Mouse (Mus musculus) embryonic facial prominence, embryonic 13.5 days (tissue): ENCODE data around the gene Qrich2. TPM values are rescaled to one million over a fixed set of nuclear protein-coding genes. Genes with fewer than 3 reads are reported as not detected.

Experiments used
- ATAC-seq: fragments of 200-750 bp; cut with Nextera tagmentation; 2 replicates; pipeline ENCODE4 v1.8.0; 2017; ENCODE audit warnings: low read depth; ENCODE audit not compliant: insufficient number of reproducible peaks, insufficient read depth, low FRiP score, low TSS enrichment
- H3K27ac ChIP-seq: fragments of 300-500 bp; sonication (generic); 2 replicates; pipeline ENCODE4 v1.5.1; 2015; ENCODE audit warnings: moderate library complexity, mild to moderate bottlenecking, inconsistent platforms
- H3K27me3 ChIP-seq: fragments of 300-500 bp; sonication (generic); 2 replicates; pipeline ENCODE4 v1.6.1; 2015; ENCODE audit warnings: mild to moderate bottlenecking, inconsistent platforms
- H3K36me3 ChIP-seq: fragments of 300-500 bp; sonication (generic); 2 replicates; pipeline ENCODE4 v1.6.1; 2015; ENCODE audit warnings: mild to moderate bottlenecking, inconsistent platforms
- H3K4me1 ChIP-seq: fragments of 300-500 bp; sonication (generic); 2 replicates; pipeline ENCODE4 v1.6.1; 2015; ENCODE audit warnings: inconsistent platforms
- H3K4me2 ChIP-seq: fragments of 300-500 bp; sonication (generic); 2 replicates; pipeline ENCODE4 v1.6.1; 2015; ENCODE audit warnings: moderate library complexity, mild to moderate bottlenecking, inconsistent platforms
- H3K4me3 ChIP-seq: fragments of 300-500 bp; sonication (generic); 2 replicates; pipeline ENCODE4 v1.5.1; 2015; ENCODE audit warnings: mild to moderate bottlenecking, inconsistent platforms
- H3K9ac ChIP-seq: fragments of 300-500 bp; sonication (generic); 2 replicates; pipeline ENCODE4 v1.6.1; 2015; ENCODE audit warnings: mild to moderate bottlenecking, inconsistent platforms
- H3K9me3 ChIP-seq: fragments of 300-500 bp; sonication (generic); 2 replicates; pipeline ENCODE4 v1.6.1; 2016; ENCODE audit warnings: inconsistent platforms
- WGBS: fragments of 180-500 bp; shearing (Covaris S2); methylation state at CpG from one replicate; pipeline ENCODE4 v1.1.7; 2015; ENCODE audit warnings: mixed read lengths; 5-methylcytosine and 5-hydroxymethylcytosine counted together
- polyA plus RNA-seq: library from polyadenylated mRNA; unstranded; fragments of >200 nt; fragmentation: Nextera tagmentation; extraction: Ambion mirVana; gene quantifications from 2 replicates; pipeline ENCODE4 v1.2.1, GENCODE M21; 2015

Qrich2 gene
- polyA plus RNA-seq, 1 experiment from 2014 or later, result 0.55 TPM

DNA sequence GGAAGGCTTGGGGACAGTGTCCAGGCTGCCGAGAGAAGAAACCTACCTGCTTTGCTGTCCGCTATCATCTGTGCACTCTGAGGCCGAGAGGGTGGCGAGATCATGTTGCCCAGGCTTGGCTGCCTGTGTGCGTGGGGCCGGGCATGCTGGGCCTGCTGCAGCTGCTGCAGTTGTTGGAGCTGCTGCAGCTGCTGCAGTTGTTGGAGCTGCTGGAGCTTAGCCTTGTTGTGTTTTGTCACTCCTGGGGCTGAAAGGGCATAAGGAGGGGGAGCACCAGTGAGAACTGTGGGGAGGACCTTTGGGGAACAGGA, 23.2 kb downstream of the Qrich2 start:
- Histone ChIP-seq H3K9me3 (no peaks in the 10 kb centered on the region), H3K4me2 (no peak overlapping the region), H3K36me3 (peaks cover 20% of the 10 kb centered on the region), H3K4me1 (peaks cover 9% of the 10 kb centered on the region), H3K9ac (no peak overlapping the region), H3K27ac (no peak overlapping the region), H3K4me3 (no peak overlapping the region), H3K27me3 (peaks cover 17% of the 10 kb centered on the region)
- no peak for ATAC-seq
- WGBS, result 51% methylated on average over 6 of the region's 6 CpGs

GRCm38 (mm10) chr11:116442129-116442866, 23.7 kb downstream of the Qrich2 start:
- peaks cover 12% of the 10 kb centered on the region for H3K27me3 ChIP-seq
- no peak overlapping the region for H3K27ac ChIP-seq
- H3K4me1 ChIP-seq, result peaks cover 12% of the 10 kb centered on the region
- H3K36me3 ChIP-seq, result peaks cover 25% of the 10 kb centered on the region
- no peak overlapping the region for H3K4me2 ChIP-seq
- no peaks in the 10 kb centered on the region for H3K9me3 ChIP-seq
- H3K9ac ChIP-seq, result no peak overlapping the region
- ATAC-seq, result no peak
- 75% methylated on average over 15 of the region's 15 CpGs for WGBS
- H3K4me3 ChIP-seq, result no peak overlapping the region

DNA sequence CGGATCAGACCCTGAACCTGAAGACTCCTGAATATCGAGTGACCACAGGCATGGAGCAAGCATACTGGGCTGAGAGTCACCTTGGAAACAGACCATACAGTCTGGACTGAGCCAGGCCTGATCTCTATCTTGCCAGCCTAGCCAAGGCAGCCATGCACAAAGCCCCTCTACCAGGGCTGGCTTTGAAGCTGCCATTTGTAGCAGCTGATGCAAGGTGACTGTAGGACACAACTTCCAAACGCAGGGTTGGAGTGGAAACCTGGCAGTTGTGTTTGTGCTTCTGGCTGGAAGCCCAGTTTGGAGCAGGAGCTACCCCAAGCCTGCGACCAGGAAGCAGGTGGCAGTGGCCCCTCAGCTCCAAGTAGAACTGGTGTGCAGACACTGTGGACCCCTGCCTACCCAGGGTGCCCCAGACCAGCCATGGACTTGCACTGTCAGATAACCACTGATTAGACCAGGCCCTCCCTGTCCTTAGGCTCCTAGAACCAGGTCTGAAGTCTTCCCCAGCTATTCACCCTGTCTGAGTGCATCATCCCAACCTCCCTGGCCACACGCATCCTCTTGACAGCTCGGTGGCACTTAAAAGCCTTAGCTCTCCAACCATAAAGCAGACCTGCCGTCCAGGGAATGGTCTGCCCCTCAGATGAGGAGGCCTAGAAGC, 25.5 kb downstream of the Qrich2 start:
- no peak for ATAC-seq
- Histone ChIP-seq H3K36me3 (peaks cover 34% of the 10 kb centered on the region), H3K27ac (peak overlapping the region; percentile 39), H3K9ac (no peak overlapping the region), H3K4me3 (no peak overlapping the region), H3K27me3 (no peaks in the 10 kb centered on the region), H3K4me2 (no peak overlapping the region), H3K9me3 (no peaks in the 10 kb centered on the region), H3K4me1 (peaks cover 22% of the 10 kb centered on the region)
- 84% methylated on average over 7 of the region's 7 CpGs for WGBS

DNA sequence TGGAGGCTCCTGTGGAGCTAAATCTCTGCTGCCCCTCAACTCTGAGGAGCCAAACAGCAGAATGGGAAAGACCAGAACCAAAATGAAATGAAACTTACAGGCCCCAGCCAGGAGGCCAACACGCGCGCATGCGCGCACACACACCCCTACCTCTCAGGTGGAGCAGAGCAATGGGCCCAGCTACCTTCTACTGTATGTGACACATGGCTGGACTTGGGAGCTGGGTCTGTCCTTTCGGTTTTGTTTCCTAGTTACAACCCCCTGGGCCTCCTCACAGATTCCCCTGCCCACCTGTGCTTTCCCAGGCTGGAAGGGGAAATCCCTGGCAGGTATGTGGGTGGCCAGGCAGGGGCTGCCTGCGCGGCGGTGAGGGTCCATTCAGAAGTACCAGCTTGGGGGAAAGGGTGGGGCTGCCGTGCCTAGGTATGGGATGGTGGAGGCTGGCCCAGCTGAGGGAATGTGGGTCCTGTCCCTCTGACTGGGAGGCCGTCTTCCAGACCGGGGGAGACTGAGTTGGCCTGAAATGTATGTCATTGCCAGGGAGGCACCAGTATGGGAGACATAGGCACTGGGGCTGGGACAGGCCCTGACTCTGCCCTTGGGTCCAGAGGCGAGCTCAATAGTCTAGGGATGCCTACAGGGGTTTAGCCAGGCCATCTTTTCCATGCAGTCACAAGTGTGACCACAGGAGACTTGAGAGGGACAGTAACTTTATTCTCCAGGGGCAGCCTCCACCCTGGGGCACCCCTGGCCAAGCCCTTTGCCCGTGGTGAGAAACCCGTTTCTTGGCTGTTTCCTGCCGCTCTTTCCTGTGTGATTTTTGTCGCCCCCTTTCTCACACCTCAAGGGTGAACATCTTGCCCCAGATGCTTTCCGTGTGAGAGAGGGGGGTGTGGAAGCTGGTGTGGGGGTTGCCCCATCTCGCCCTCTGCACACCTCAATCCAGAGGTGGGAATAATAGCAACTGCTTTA, 26.5 kb downstream of the Qrich2 start:
- no peaks in the 10 kb centered on the region for H3K9me3 ChIP-seq
- no peaks in the 10 kb centered on the region for H3K27me3 ChIP-seq
- WGBS, result 83% methylated on average over 19 of the region's 19 CpGs
- 0 out of 2 replicates have a peak overlapping the region, but pooled peaks have one; percentile 16 for H3K27ac ChIP-seq
- H3K4me1 ChIP-seq, result peaks cover 26% of the 10 kb centered on the region
- H3K36me3 ChIP-seq, result peaks cover 34% of the 10 kb centered on the region
- H3K4me2 ChIP-seq, result no peak overlapping the region
- H3K9ac ChIP-seq, result no peak overlapping the region
- no peak for ATAC-seq
- H3K4me3 ChIP-seq, result no peak overlapping the region

DNA sequence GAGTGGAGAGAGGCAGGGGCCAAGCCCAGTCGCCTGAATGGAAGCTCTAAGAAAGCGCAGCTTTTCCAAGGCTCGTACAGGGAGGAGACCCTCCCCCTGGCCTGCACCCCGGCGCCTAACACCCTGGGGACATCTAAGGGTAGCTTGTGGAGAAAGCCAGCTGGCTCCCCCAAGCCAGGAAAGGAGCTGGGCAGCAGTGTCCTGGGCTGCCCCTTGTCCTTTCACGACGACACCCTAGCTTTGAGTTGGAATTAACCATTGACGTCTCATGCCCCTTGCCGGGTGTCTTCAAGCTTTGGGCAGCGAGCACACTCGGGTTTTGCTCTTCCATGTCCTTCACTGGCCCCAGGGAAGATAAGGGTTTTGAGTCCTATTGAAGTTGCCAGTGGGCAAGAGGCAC, 28.5 kb downstream of the Qrich2 start:
- peak overlapping the region; percentile 61 for H3K9ac ChIP-seq
- 88% methylated on average over 11 of the region's 11 CpGs for WGBS
- H3K4me2 ChIP-seq, result no peak overlapping the region
- no peak for ATAC-seq
- H3K36me3 ChIP-seq, result peaks cover 34% of the 10 kb centered on the region
- H3K27ac ChIP-seq, result 0 out of 2 replicates have a peak overlapping the region, but pooled peaks have one; percentile 55
- H3K4me3 ChIP-seq, result 0 out of 2 replicates have a peak overlapping the region, but pooled peaks have one; percentile 3
- H3K4me1 ChIP-seq, result peaks cover 30% of the 10 kb centered on the region
- H3K9me3 ChIP-seq, result no peaks in the 10 kb centered on the region
- no peaks in the 10 kb centered on the region for H3K27me3 ChIP-seq

DNA sequence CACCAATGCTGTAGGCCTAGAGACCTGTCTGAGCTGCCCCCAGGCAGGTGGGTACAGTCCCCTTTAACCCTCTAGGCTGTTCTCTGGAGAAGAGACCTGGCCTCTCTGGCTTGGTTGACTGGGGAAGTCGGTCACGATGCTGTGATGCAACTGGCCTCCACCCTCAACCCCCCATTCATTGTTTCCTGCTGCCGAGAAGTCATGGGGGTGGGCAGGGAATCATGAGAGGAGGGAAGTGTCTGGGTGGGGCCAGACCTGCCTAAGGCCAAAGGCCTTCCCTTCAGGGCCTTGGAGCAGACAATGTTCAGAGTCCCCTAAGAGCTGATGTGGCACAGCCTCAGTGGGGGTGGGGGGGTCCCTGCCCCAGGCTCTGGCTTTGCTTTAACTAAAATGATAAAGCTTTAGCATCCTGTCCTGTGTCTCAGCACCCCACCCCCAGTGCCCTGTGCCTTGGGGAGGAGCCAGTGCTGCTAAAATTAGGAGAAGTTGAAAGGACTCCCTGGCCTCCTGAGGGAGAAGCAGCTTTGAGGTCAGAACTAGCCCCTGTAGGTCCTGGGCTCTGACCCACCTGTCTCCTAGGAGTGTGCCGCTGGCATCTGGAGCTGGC, 29.2 kb downstream of the Qrich2 start:
- peak overlapping the region; percentile 61 for H3K9ac ChIP-seq

GRCm38 (mm10) chr11:116435992-116436724, 29.9 kb downstream of the Qrich2 start:
- H3K9ac ChIP-seq, result peak overlapping the region; percentile 61
- peak overlapping the region; percentile 68 for H3K4me2 ChIP-seq
- H3K27me3 ChIP-seq, result no peaks in the 10 kb centered on the region
- ATAC-seq, result no peak
- peaks cover 34% of the 10 kb centered on the region for H3K36me3 ChIP-seq
- peak overlapping the region; percentile 55; the same call in 1 of the 2 replicates for H3K27ac ChIP-seq
- H3K4me3 ChIP-seq, result peak overlapping the region; percentile 70
- H3K4me1 ChIP-seq, result peaks cover 37% of the 10 kb centered on the region
- H3K9me3 ChIP-seq, result no peaks in the 10 kb centered on the region
- WGBS, result 55% methylated on average over 5 of the region's 5 CpGs

More for the DNA sequence above, 29.2 kb downstream of the Qrich2 start:
- 35% methylated on average over 4 of the region's 4 CpGs for WGBS
- Histone ChIP-seq H3K9me3 (no peaks in the 10 kb centered on the region), H3K4me1 (peaks cover 33% of the 10 kb centered on the region), H3K4me3 (0 out of 2 replicates have a peak overlapping the region, but pooled peaks have one; percentile 3), H3K36me3 (peaks cover 34% of the 10 kb centered on the region), H3K27me3 (no peaks in the 10 kb centered on the region), H3K27ac (peak overlapping the region; percentile 55; the same call in 1 of the 2 replicates), H3K4me2 (peak overlapping the region; percentile 68)
- ATAC-seq, result no peak

DNA sequence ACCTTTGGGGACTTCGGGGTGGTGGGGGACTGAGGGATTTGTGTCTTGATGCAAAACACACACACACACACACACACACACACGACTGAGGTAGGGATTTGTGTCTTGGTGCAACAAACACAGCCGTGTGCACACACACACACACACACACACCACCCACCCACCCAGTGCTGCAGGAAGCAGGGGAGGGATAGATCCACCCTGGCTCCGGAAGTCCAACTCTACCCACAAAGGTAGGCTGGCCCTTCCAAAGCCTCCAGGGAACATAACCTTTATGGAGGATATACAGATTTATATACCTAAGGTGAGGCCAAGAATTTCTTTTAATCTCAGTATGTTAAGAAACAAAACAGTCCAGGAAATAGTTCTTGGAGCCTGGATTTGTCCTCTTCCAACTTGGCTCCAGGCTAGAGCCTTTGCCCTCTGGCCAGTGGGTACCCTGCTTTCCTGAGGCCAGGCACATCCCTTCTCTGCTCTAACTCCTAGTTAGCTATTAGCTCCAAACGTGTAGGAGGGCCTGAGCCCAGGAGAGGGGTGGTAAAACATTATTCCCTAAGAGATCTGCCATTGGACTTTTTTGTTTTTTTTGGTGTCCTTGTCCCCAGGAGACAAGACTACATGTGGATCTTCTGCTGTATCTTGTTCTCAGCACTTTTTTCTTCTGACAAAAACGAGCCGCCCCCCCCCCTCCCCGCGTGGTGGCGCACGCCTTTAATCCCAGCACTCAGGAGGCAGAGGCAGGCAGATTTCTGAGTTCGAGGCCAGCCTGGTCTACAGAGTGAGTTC, 30.9 kb downstream of the Qrich2 start:
- Histone ChIP-seq H3K4me1 (peaks cover 45% of the 10 kb centered on the region), H3K27me3 (no peaks in the 10 kb centered on the region), H3K4me2 (peak overlapping the region; percentile 68), H3K4me3 (peak overlapping the region; percentile 70), H3K36me3 (peaks cover 27% of the 10 kb centered on the region), H3K9me3 (no peaks in the 10 kb centered on the region), H3K9ac (peak overlapping the region; percentile 85), H3K27ac (peak overlapping the region; percentile 90)
- no peak for ATAC-seq
- 45% methylated on average over 12 of the region's 12 CpGs for WGBS

DNA sequence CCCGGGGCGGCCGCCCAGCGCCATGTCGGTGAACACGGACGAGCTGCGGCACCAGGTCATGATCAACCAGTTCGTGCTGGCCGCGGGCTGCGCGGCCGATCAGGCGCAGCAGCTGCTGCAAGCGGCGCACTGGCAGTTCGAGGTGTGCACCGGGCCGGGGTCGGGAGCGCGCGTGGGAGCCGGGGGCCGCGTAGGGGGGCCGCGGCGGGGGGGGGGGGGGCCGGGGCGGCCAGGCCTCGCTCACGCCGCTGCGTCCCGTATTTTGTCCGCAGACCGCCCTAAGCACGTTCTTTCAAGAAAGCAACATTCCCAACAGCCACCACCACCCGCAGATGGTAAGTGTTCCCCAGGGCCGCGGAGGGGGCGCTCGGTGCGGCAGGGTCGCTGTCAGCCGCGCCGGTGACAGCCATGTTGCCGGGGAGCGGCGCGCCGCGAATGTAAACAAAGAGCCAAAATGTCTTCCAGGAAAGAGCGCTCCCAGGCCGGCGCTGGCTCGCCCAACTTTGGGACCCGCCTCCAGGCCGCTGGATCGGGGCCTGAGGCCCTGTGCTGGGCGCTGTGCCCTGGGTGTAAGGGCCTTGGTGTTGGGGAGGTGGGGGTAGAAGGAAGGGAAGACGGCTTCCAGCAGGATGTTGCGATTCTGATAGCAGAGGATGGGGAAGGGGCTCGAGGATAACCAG, 31.6 kb downstream of the Qrich2 start:
- H3K4me1 ChIP-seq, result peaks cover 45% of the 10 kb centered on the region
- peak overlapping the region; percentile 68 for H3K4me2 ChIP-seq
- H3K9me3 ChIP-seq, result no peaks in the 10 kb centered on the region
- under 1% methylated on average over 63 of the region's 67 CpGs for WGBS
- H3K27me3 ChIP-seq, result no peaks in the 10 kb centered on the region
- no peak; the same call in 1 of the 2 replicates for ATAC-seq
- peak overlapping the region; percentile 90 for H3K27ac ChIP-seq
- peak overlapping the region; percentile 85 for H3K9ac ChIP-seq
- peak overlapping the region; percentile 70 for H3K4me3 ChIP-seq
- H3K36me3 ChIP-seq, result peaks cover 21% of the 10 kb centered on the region
